ENCODE assay signal across 8 mouse cellular contexts in the genomic region with DNA sequence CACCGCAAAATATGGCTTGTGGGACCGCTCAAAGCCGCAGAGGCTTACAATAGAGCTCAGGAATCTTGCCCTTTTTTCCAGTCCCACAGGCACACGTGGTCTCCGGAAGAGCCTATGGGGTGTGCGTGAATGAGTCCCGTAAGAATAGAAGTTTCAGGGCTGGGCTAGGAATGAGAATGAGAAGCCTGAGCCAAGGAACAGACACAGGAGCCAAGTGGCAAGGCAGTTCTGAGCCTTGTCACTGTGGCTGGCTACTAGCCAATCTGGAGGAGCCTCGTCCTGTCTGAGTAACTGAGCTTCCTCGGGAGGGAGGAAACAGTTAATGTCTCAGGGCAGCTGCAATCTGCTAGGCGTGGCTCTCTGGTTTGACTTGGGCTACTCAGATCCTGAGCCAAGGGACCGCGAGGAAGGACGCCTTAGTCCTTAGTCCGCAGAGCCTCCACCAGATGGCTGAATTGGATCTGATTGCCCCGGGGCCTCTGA. TPM values are rescaled to one million over a fixed set of nuclear protein-coding genes. Genes with fewer than 3 reads are reported as not detected.
DNase-seq lines count a peak whose midpoint lies in the region; ATAC-seq and TF ChIP-seq lines count a peak whose summit lies in the region.

Gene Trim16, plus strand, starts transcription at position 173 of the 483 bp plus-strand sequence.

- 11% methylated on average over 15 of the region's 15 CpGs for WGBS in forebrain, embryonic 12.5 days
- 3% methylated on average over 15 of the region's 15 CpGs for WGBS in heart, embryonic 16.5 days
- 3% methylated on average over 15 of the region's 15 CpGs for WGBS in liver, embryonic 16.5 days (ENCODE audit: insufficient replicate concordance)
- WGBS in neural tube, embryonic 12.5 days: 7% methylated on average over 15 of the region's 15 CpGs

- no peaks in the 10 kb centered on the region for H3K4me1 ChIP-seq in ES-Bruce4 (ENCODE audit: control insufficient read depth, insufficient read depth, low read length)
- H3K4me1 ChIP-seq in forebrain, embryonic 12.5 days: peaks cover 15% of the 10 kb centered on the region
- peaks cover 12% of the 10 kb centered on the region for H3K4me1 ChIP-seq in heart, embryonic 16.5 days (ENCODE audit: control insufficient read depth, insufficient read depth, low read length)
- peaks cover 6% of the 10 kb centered on the region for H3K4me1 ChIP-seq in liver, embryonic 16.5 days (ENCODE audit: control insufficient read depth, low read depth, low read length)
- peaks cover 20% of the 10 kb centered on the region for H3K4me1 ChIP-seq in neural tube, embryonic 12.5 days

- no peak within 1 kb of the TSS for H3K27ac ChIP-seq in ES-Bruce4 (ENCODE audit: insufficient read depth, low read length)
- 0 out of 2 replicates have a peak within 1 kb of the TSS, but pooled peaks have one; percentile 42 for H3K27ac ChIP-seq in forebrain, embryonic 12.5 days
- H3K27ac ChIP-seq in heart, embryonic 16.5 days (ENCODE audit: low read length): peak within 1 kb of the TSS; percentile 73
- H3K27ac ChIP-seq in liver, embryonic 16.5 days (ENCODE audit: low read length): no peak within 1 kb of the TSS
- no peak within 1 kb of the TSS for H3K27ac ChIP-seq in neural tube, embryonic 12.5 days

- peak within 1 kb of the TSS; percentile 55 for H3K4me2 ChIP-seq in forebrain, embryonic 12.5 days
- H3K4me2 ChIP-seq in heart, embryonic 16.5 days (ENCODE audit: low read depth, low read length): peak within 1 kb of the TSS; percentile 69
- peak within 1 kb of the TSS; percentile 46 for H3K4me2 ChIP-seq in liver, embryonic 16.5 days (ENCODE audit: low read depth, low read length)
- H3K4me2 ChIP-seq in neural tube, embryonic 12.5 days (replicated peaks): peak within 1 kb of the TSS; percentile 63

- TF ChIP-seq CTCF in ES-Bruce4 (IDR thresholded peaks at IDR 0.05; ENCODE audit: low read depth, low read length): no peak

- H3K9ac ChIP-seq in ES-Bruce4 (ENCODE audit: low read depth, poor library complexity, severe bottlenecking): peak within 1 kb of the TSS; percentile 11; the same call in 1 of the 2 replicates
- H3K9ac ChIP-seq in forebrain, embryonic 12.5 days: peak within 1 kb of the TSS; percentile 29; the same call in 1 of the 2 replicates
- H3K9ac ChIP-seq in heart, embryonic 16.5 days (ENCODE audit: low read length): peak within 1 kb of the TSS; percentile 64
- H3K9ac ChIP-seq in liver, embryonic 16.5 days (ENCODE audit: low read depth, low read length): peak within 1 kb of the TSS; percentile 42; the same call in 1 of the 2 replicates
- peak within 1 kb of the TSS; percentile 55 for H3K9ac ChIP-seq in neural tube, embryonic 12.5 days

- no peaks in the 10 kb centered on the region for H3K36me3 ChIP-seq in ES-Bruce4 (ENCODE audit: control insufficient read depth, insufficient read depth, low read length, poor library complexity, severe bottlenecking)
- H3K36me3 ChIP-seq in forebrain, embryonic 12.5 days (replicated peaks): no peaks in the 10 kb centered on the region
- H3K36me3 ChIP-seq in heart, embryonic 16.5 days (ENCODE audit: control insufficient read depth, insufficient read depth): no peaks in the 10 kb centered on the region
- H3K36me3 ChIP-seq in liver, embryonic 16.5 days (ENCODE audit: control insufficient read depth, insufficient read depth): no peaks in the 10 kb centered on the region
- H3K36me3 ChIP-seq in neural tube, embryonic 12.5 days: no peaks in the 10 kb centered on the region

- TF ChIP-seq POLR2A in ES-Bruce4 (IDR thresholded peaks at IDR 0.05; ENCODE audit: insufficient read depth, low read length): no peak

- peak; percentile 80 to 88 for DNase-seq in kidney, postnatal 25 days
- DNase-seq in telencephalon, adult 2 months (ENCODE audit: low read depth, low spot score): peak; percentile 18

- peak within 1 kb of the TSS; percentile 25 for H3K4me3 ChIP-seq in ES-Bruce4 (ENCODE audit: low read depth, low read length)
- peak within 1 kb of the TSS; percentile 34 for H3K4me3 ChIP-seq in forebrain, embryonic 12.5 days (replicated peaks)
- peak within 1 kb of the TSS; percentile 58 for H3K4me3 ChIP-seq in heart, embryonic 16.5 days (ENCODE audit: low read length)
- H3K4me3 ChIP-seq in liver, embryonic 16.5 days (ENCODE audit: low read depth, low read length): peak within 1 kb of the TSS; percentile 47
- peak within 1 kb of the TSS; percentile 39 for H3K4me3 ChIP-seq in neural tube, embryonic 12.5 days

- no peak for TF ChIP-seq EP300 in ES-Bruce4 (IDR thresholded peaks at IDR 0.05; ENCODE audit: insufficient read depth, low read depth, low read length)

- peak; percentile 52; the same call in 1 of the 2 replicates for ATAC-seq in cerebellum, adult (ENCODE audit: insufficient number of reproducible peaks, low FRiP score, low TSS enrichment)
- peak; percentile 51; the same call in 1 of the 2 replicates for ATAC-seq in forebrain, embryonic 12.5 days (ENCODE audit: low FRiP score)
- peak; percentile 72 for ATAC-seq in heart, embryonic 16.5 days (replicated peaks; ENCODE audit: extremely low read depth, insufficient read depth, low FRiP score)
- peak; percentile 56 for ATAC-seq in liver, embryonic 16.5 days (ENCODE audit: low read depth)
- peak; percentile 75 for ATAC-seq in neural tube, embryonic 12.5 days (ENCODE audit: low FRiP score, low read depth)

- H3K27me3 ChIP-seq in ES-Bruce4 (ENCODE audit: control insufficient read depth, insufficient read depth, low read length, poor library complexity, severe bottlenecking): no peaks in the 10 kb centered on the region
- peaks cover 10% of the 10 kb centered on the region; the same call in 1 of the 2 replicates for H3K27me3 ChIP-seq in forebrain, embryonic 12.5 days
- H3K27me3 ChIP-seq in heart, embryonic 16.5 days (ENCODE audit: control insufficient read depth, insufficient read depth, low read length): no peaks in the 10 kb centered on the region
- no peaks in the 10 kb centered on the region; the same call in 1 of the 2 replicates for H3K27me3 ChIP-seq in liver, embryonic 16.5 days (ENCODE audit: control insufficient read depth, insufficient read depth, low read depth, low read length)
- H3K27me3 ChIP-seq in neural tube, embryonic 12.5 days (replicated peaks): no peaks in the 10 kb centered on the region

- H3K9me3 ChIP-seq in ES-Bruce4 (replicated peaks; ENCODE audit: control insufficient read depth, insufficient read depth, low read length, poor library complexity, severe bottlenecking): no peaks in the 10 kb centered on the region
- H3K9me3 ChIP-seq in forebrain, embryonic 12.5 days: no peaks in the 10 kb centered on the region
- H3K9me3 ChIP-seq in heart, embryonic 16.5 days (replicated peaks; ENCODE audit: control insufficient read depth, low read length): no peaks in the 10 kb centered on the region
- no peaks in the 10 kb centered on the region for H3K9me3 ChIP-seq in liver, embryonic 16.5 days (replicated peaks; ENCODE audit: control insufficient read depth, low read length)
- H3K9me3 ChIP-seq in neural tube, embryonic 12.5 days: no peaks in the 10 kb centered on the region

RNA-seq across cellular contexts. Expression of gene Trim16, which starts in this region (rescaled TPM):
- polyA plus RNA-seq in ES-Bruce4 (2011; ENCODE audit: insufficient read depth, insufficient read length, low read depth, missing spikeins): 0.61 and 0.73 TPM in 2 replicates
- 4.4 and 5.3 TPM in 2 replicates for polyA plus RNA-seq in forebrain, embryonic 12.5 days (2016; fragmentation: Nextera tagmentation; extraction: Ambion mirVana)
- polyA plus RNA-seq in heart, embryonic 16.5 days (2015; fragmentation: Nextera tagmentation; extraction: Ambion mirVana): 5.8 and 6.9 TPM in 2 replicates
- polyA plus RNA-seq in liver, embryonic 16.5 days (2015; fragmentation: Nextera tagmentation; extraction: Ambion mirVana): 0.77 and 0.83 TPM in 2 replicates
- 8.2 and 10.3 TPM in 2 replicates for polyA plus RNA-seq in neural tube, embryonic 12.5 days (2016; fragmentation: Nextera tagmentation; extraction: Ambion mirVana)

Comparison
In these comparisons a context has a peak if more than half of its experiments do, and no peak if none do; other contexts are left out.
1. Peak in ATAC-seq, H3K4me3 ChIP-seq, H3K9ac ChIP-seq and H3K4me2 ChIP-seq in liver, embryonic 16.5 days; RNA of the gene not detected or under 1 TPM.
2. H3K27ac ChIP-seq: peak in forebrain, embryonic 12.5 days (single experiment) and heart, embryonic 16.5 days (single experiment); none in ES-Bruce4 (single experiment), liver, embryonic 16.5 days (single experiment) and neural tube, embryonic 12.5 days (single experiment).
3. H3K9ac ChIP-seq: peak in every context shown above with its lines; median percentile 64 in heart, embryonic 16.5 days; 55 in neural tube, embryonic 12.5 days; 42 in liver, embryonic 16.5 days; 29 in forebrain, embryonic 12.5 days; 11 in ES-Bruce4.
4. Peak in every context shown above with its lines, with median percentiles within 50 percentile points of each other: H3K4me3 ChIP-seq, ATAC-seq and H3K4me2 ChIP-seq.